Mouse (Mus musculus) ovary, adult 18-20 months (tissue): Measurements from ENCODE around the gene Fmo2.

ENCODE experiments used
- DNase-seq: peaks from one replicate; pipeline ENCODE4 v3.0.0; 2022; ENCODE audit warnings: low spot score, mixed read lengths

Fmo2 gene

DNA sequence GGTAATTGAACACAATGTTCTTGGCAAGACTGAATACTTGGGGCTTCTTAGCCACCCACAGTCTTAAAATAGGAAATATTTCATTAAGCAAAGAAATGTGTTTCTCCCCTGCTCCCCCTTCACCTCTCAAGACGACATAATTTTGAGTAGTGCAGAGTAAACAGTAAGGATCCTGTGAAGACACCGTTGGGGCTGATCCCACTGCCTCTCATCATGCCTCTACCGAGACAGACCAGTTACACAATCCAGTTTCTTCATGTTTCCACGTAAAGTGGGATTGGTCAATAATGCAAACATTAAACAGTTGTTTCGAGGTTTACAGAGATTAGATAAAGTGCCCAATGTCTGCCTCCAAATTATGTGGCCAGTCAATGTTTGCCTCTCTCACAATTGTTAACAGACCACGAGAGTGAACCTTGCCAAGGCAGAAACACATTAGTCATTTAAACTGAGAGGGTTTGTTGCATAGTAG, 6.5 kb downstream of the Fmo2 start:
- no peak for DNase-seq

DNA sequence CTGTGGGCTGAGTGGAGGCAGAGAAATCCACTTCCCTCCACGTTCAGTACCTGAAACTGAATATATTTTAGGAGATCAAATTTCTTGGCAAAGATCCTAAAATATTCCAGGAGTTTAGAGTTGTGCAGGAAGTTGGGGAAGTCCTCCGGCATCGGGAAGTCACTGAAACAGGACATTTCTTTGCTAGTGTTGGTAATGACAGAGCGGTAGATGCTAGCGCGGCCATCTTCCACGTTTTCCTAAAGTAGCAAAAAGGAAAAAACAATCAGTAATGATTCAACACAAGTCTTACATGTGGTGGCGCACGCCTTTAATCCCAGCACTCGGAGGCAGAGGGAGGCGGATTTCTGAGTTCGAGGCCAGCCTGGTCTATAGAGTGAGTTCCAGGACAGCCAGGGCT, 9.9 kb downstream of the Fmo2 start:
- no peak for DNase-seq

DNA sequence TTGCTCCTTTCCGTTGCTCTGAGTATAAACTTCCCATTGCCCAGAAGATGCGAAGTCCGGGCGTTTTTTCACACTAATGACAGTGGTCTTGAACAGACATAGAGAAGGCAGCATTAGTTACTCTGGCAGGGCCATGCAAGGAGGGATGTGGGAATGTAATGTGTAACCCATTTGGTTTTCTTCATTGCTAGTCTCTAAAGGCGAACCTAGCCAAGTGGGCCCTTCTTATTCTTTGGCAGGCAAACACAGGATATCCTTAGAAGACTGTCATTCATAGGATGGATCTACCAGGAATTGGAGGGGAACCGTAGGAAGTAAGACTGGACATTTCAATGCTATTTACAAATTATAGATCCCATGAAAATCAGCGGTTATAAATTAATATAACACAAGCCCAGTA, 10.9 kb downstream of the Fmo2 start:
- no peak for DNase-seq

DNA sequence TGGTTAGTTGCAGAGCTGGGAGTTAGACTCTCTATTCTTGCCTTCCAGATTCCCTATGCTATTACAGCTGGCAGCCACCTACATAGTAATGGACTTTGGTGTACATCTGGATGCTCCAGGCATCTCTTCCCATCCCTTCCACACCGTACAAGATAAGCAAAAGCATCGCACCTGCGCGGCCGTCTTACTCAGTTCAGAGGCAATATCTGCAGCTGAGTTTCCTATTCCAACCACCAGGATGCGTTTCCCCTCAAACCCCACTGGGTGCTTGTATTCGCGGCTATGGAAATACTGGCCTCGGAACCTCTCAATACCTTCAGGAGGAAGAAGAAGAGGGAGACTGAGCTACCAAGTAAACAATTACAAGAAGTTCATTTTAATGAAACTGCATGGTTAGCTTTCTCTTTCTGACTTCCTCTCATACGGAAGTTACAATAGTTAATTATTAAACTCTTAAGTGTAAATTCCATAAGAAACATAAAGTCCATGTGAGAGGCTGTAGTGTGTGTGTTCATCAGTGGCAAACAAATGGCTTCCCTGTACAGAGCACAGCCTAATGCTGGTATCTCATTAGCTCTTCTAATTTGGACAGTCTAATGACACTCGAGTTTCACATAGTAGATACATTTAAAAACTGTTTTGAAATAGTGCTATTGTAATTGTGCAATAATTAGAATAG, 12.2 kb downstream of the Fmo2 start:
- no peak for DNase-seq

DNA sequence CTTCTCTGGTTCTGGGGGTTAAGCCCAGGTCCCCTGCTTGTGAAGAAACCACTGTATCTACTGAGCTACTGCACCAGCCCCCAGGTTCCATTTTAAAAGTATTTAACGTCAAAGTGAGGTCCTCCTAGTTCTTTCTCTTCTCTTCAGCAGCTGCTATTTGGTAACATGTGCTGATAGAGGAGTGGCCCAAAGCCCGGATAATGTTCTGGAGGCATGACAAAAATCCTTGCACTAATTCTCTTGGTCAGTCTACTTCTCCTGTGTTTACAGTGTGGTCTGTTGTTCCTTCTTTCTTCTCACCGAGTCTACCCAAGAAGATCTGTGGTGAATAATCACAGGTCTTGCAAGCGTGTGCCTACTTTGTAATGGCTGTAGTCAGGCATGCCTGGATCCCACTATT, 15.8 kb downstream of the Fmo2 start:
- no peak for DNase-seq

DNA sequence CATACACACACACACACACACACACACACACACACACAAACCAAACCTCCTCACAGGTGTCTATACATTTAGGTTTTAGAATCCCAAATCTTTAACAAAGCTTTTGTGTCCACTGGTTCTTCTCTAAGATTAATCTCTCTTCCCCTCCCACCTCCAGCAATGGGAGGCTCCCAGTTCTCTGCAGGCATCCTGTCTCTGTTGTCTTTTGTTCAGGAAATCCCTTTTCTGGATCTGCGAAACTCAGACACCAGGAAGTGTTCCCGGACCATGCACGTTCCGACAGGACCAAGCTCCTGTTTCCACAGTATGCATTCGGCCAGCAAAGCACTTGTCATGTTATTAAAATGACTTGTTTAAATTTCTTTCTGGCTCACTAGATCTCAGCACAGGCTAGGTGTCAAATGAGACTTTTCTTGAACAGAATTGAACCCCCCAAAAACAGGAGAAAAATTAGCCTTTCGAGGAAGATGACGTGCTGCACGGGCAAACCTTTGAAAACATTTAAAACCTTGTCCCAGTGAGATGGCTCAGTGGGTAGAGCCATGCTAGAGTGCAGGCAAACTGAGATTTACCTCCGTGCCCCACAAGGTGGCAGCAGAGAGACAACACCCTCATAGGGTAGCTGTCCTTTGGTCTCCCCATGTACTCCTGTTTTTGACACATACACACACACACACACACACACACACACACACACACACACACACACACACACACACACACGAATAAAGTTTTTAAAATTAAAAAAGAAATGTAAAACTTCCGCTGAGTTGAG, 18.7 kb downstream of the Fmo2 start:
- no peak for DNase-seq

DNA sequence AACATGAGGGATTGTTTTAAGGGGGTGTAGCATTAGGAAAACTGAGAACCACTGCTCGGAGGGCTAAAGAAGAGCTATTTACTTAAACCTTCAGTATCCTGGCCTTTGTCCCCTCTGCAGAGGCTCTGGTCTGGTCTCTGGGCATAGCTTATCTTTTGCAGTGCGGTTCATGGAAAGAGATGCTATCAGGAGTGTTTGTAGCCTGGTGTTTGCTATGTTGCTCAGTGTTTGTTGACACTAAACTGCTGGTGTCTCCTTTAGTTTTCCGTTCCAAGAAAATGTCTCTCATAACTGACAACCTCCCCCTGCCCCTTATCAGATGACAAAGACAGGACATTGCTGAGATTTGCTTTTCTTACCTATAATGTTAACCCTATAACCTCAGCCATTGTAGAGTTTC, 23.4 kb downstream of the Fmo2 start:
- no peak for DNase-seq

DNA sequence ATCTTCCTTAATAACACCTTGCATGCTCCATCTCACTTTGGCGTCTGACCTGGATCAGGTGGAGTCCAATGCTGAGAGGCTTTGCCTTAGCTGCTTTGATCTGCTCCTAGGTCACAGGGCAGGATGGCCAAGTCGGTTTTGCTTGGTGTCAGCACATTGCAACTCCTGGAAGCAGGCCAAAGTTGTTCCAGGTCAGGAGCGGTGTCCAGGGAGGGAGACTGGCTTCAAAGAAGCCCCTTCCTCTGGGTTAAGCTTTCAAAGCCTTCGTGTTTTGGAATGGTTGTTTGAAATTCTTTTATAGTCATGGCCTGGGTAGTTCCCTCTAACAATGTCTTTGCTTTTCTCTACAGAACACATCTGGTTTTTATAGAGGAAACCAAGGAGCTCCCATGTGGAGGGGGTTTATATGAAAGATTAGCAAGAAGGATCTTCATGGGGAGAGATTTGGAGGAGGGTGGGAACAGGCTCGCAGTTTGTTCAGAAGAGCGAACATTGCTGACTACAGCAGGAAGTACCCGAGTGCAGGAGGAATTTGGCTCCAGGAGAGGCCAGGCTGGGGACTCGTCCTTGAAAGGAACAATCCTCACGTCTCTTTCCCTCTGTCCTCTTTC, 26.7 kb downstream of the Fmo2 start:
- DNase-seq = no peak

DNA sequence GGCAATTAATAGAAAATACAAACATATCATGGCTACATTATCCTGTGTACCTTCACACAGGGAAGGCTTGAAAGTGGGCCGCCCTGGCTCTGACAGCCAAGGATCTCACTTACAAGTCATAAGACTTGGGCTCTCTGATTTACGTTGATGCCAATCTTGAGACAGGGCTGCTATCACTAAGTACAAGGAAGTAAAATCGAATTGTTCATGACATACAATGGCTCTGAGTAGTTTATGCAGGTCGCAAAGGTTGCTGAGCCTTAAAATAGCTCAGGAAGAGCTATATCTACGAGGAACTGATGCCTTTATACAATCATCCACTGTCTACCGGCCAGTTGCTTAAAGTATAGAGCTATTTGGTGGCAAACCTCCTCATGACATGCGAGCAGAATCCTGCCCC, 27.5 kb downstream of the Fmo2 start:
- DNase-seq = no peak

DNA sequence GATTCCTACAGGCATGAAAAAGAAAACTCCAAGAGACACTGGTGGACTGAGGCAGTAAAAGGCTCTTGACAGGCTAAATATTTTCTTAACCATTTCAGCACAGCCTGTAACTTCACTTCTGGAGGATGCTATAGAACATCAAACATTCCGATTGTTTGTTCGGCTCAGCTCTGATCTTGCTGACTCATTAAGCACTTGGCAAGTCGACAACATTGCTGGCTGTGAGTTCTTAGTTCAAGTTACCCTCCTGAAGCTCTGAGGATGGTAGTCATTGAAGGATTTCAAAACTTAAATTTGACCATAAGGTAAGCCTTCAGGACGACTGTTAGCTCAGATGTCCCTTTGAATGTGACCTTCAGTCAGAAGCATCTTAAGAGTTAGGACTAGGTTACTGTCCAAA, 31.1 kb downstream of the Fmo2 start:
- DNase-seq = no peak

DNA sequence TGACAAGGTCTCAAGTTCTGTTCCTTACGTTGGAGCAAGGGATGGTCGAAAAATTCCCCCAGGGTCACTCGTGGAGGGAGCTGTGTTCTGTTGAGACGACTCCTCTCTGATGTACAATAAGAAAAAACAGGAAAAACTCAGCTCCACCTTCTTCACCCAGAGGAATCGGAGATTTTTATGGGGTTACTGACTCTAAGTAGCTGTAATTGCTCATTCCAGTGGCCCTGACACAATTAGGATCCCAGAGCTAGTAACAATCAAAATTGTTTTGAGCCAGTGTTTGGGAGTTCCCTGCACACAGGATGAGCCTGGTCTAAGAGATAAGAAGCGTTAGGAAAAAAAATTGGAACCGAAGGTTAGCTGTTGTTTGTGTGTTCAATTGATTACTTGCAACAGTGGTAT, 32.2 kb downstream of the Fmo2 start, which contains the start of gene Fmo1:
Fmo1 (minus strand) TSS at position 331 of the 402 bp plus-strand sequence.
- DNase-seq = no peak

DNA sequence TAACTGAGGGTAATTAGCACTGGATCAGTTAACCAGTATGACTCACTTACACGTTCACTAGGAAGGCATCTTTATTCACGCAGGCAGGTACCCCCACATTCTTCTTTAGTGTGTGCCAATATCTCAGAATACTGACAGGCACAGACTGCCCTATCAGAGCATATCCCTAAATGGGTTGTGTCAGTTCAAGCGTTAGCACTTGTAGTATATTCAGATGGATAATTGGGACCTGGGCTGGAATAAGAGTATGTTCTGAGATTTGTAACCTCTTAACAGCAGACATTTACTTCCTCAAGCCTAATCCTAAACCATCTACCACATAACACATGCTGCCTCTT, 33.1 kb downstream of the Fmo2 start:
- DNase-seq = no peak

DNA sequence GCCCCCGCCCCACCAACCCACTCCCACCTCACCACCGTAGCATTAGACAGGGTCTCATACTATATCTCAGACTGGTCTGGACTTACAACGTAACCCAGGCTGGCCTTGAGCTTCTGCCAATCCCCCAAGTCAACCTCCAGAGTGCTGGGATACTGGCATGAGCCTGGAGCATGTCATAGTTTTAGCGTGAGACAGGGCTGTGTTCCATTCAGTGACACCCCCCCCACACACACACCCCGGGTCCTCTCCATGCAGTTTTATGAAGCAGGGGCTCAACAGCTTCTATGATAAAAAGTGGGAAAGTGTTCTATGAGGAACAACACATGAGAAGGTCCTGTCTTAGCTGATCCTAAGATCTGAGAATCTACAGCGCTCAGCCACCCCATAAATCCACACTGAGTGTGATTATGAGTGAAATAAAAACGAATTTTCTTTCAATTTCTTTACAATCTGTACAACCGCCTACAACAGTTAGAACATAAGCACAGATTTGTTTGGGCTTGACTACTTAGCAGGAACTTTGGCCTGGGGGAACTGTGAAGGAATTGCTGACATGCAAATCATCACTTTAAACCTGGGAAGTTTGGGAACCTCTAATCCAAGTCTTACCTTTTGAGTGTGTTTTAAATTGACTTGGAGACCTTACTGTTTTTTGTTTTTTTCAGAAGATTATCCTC, 33.6 kb downstream of the Fmo2 start:
- no peak for DNase-seq

DNA sequence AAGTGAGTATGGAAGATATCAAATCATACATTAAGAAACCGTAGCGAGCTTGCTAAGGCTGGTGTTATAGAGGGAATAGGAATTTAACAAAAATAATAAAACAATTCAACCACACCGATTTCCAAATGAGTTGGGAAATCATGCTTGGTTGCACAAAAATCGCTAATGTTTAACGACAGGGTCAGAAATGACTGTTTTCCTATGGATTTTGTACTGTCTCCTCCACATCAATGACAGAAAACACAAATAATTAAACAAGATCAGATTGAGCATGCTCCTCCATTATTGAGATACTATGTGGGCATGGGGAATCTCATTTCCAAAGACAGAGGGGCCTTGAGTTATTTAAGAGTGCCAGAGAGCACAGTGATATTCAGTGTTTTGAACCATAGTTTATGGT, 34.2 kb downstream of the Fmo2 start:
- DNase-seq = no peak

DNA sequence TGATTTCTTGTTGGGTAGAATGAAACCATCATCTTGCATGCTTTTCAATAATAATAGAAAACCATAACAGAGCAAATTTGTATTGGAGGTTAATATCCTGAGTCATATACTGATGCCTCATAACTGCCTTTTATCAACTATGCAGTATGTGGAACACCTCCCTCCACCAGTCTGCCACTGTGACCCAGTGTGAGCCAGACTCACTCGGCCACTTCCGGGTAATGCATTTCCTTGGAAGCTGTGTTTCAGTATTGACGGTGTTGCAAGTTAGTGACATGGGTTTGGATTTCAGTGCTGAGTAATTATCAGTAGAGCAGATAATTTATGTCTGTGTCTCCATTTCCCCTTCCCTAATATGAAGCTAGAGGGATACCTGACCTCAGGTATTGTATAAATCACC, 34.9 kb downstream of the Fmo2 start:
- no peak for DNase-seq

DNA sequence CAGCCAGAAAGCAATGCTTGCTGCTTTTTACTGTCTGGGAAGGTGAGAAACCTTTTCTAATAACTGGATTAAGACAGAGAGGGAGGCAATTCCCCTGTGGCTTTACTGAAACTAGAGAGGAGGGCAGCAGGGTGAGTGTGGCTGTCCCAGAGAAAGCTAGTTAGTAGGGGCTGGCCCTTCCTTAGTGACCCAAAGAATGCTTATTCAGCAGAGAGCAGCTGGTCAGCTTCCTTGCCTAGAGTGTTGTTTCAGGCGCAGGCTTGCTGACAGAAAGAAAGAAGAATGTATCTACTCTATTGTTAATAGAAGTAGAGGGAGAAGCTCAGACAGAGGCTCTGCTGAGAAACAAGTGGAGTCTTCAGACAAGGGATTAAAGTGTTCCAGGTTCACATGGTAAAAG, 36.2 kb downstream of the Fmo2 start:
- no peak for DNase-seq

DNA sequence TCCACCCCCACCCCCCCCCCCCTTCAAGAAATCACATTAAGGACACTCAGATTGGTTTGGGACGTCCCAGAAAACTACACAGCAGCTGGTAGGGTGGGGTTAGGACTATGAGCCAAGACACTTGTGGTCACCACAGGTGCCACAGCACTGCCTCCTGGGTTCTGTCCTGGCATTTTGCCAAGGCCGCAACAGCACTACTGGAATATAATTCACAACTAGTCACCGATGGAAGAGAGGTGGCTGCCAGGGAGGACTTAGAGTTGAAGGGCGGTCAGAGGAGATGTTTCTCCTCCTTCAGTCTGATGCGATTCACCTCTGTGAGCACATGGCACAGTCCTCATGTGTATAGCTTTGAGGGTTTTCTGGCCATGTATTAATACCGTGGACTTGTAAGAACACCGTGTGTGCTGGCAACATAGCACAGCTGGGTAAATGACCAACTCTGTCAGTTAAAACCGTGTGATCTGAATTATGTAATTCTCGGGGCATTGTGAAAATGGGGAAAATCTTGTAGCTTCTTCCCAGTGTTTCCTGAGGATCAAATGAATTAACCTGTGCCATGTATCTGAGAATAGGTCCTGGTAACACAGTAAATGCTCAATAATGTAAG, 38.4 kb downstream of the Fmo2 start:
- DNase-seq = no peak

DNA sequence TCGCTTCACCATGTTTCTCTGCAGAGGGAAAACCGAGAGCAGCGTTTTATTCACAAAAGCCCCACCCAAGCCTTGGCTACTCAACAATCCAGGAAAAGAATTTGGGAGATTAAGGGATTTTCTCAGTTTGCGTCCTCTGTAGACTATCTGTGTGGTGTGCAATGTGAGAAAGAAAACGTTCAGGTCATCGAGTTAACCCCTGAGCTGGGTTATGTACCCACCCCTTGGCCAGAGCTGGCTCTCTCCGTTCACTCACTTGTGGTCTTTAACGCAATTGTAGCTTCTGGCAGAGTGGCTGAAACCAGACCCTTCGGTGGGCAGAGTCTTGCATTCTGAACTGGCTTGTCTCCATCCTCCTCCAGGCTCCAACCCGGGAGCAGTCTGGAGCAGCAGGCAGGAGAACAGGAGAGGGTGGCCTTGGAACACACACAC, 39.0 kb downstream of the Fmo2 start:
- no peak for DNase-seq

DNA sequence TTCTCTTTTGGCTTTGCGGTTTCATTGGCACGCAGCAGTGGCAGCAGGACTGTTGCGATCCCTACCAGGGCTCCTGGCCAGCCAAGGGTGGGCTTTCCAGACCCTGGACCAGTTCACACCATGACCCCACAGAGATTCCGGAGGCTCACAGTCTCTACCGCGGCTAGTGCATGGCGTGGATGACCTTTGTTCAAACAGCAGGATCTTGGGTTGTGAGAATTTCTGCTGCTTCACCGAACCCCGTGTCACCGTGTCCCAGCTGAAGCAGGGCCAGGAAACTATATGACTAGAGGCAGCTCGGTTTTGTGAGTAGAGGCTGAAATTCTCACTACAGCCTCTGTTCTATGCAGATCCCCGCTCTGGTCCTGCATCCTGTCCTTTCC, 39.8 kb downstream of the Fmo2 start:
- no peak for DNase-seq

DNA sequence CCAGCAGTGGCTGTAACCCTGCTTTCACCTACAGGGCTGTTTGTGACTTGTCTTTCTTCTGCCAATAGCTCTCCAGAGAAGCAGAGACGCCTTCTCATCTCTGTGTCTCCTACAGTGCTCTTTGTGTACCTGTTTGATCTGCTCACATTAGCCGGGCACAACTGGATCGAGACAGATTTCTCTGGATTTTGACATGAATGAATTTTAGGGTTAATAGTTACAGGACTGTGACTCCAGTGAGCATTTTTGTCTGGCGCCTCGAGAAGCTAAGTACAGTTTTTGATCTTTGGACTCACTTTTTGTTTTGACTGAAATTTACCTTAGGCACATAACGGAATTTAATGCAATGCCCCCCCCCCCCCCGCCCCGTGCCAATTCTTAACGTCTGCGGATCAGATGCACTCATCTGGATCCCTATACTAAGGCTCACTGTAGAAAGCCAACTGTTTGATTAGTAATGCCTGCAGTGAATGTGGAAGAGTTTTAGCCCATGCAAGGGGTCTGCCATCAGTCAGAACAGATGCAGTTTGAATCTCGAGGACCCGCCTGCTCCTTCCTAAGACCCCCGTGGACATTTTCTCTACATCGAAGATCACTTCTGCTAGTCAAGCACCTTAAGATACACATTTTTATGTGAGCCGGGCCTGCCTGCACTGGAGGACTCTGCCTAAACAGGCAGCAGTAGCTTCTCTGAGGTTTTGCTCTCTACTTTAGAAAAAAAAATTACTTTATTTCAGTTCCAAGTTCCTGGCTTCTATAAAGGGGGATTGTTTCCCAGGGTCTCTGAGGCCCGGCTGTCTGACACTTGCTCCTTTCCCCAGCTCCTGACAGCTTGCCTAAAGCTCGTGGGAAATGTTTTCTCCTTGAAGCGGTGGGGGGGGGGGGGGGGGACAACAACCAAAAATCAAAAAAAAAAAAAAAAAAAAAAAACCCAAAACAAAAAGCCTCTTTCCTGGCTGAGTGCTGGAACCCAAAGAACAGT, 40.5 kb downstream of the Fmo2 start:
- no peak for DNase-seq

DNA sequence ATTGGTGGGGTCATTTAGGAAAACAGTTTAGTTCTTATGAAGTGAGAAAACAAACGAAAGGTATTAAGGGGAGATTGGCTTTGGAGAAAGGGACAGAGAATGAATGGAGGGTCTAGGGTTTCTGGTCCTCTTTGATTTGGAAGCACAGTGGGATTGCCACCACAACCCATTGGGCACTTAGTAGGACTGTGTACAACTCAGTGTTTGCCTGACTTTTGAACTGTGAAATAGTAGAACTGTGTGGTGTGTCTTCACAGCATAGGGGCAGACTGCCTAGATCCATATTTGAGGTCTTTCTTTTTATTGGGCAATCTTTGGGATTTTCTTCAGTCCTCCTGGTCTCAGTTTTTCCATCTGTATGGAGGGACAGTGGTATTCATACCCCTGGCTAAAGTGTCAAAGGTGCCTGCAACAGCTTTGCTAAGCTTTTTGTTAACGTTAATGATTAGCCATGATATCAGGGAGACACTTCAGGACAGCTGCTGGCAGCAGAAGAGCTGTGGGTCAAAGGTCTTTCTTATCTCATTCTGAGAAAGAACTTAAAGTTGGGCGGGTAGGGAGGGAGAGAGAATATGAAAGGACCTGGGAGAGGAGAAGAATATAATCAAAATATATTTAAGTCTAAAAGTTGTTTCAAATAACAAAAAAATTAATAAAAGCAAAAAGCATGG, 44.6 kb downstream of the Fmo2 start:
- DNase-seq = no peak
